Mouse (Mus musculus): ENCODE data around the gene Barhl1.

Barhl1 gene

GRCm38 (mm10) chr2:28911331-28912038 is 5.0 kb downstream of the Barhl1 start:
- DNase-seq (ENCODE audit: low spot score): peak; percentile 58

- no peak for DNase-seq (ENCODE audit: low spot score)
Measured at GRCm38 (mm10) chr2:28910877-28911276, 5.6 kb downstream of the Barhl1 start.

DNA sequence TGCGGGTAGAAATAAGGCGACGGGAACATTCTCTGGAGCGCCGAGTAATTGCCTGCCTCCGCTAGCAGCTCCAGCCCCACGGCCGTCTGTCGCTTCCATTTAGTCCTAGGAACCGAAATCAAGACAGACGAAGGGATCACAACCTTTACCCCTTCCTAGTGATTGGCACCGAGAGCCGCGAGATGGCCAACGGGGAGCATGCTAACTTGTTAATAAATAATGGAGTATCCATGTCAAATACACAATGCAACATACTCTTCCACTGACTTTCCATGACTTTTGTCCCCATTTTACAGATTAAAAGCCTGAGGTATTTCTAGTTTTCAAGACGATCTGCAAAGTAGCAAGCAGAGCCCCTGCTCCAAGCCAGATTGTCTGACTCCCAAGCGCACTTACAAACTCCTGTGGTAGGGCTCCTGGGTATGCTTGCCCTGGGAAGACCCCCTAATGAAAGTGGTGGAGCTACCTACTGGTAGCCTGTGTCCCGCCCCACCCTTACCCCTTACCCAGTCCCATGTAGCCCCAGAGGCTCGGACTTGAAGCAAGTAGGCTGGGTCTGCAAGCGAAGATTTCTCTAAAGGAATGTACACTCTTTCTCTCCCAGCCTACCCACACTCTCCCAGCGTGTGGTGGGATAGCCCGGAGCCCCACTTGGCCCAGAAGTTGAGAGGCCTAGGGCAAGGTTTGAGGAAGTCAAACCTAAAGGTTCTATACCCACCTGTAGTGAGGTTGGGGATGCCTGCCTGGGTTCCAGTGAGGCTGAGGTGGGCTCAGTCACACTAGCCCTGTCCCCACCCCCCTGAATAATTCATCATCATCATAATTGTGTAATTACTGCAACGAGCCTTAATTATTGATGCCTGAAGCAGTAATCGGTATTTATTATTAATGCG is 6.4 kb downstream of the Barhl1 start:
- no peak for DNase-seq (ENCODE audit: low spot score)

- no peak for DNase-seq (ENCODE audit: low spot score)
Measured at GRCm38 (mm10) chr2:28909186-28909817, 7.2 kb downstream of the Barhl1 start.

- peak; percentile 61 for DNase-seq (ENCODE audit: low spot score)
Measured at GRCm38 (mm10) chr2:28908389-28909153, 7.9 kb downstream of the Barhl1 start.

DNA sequence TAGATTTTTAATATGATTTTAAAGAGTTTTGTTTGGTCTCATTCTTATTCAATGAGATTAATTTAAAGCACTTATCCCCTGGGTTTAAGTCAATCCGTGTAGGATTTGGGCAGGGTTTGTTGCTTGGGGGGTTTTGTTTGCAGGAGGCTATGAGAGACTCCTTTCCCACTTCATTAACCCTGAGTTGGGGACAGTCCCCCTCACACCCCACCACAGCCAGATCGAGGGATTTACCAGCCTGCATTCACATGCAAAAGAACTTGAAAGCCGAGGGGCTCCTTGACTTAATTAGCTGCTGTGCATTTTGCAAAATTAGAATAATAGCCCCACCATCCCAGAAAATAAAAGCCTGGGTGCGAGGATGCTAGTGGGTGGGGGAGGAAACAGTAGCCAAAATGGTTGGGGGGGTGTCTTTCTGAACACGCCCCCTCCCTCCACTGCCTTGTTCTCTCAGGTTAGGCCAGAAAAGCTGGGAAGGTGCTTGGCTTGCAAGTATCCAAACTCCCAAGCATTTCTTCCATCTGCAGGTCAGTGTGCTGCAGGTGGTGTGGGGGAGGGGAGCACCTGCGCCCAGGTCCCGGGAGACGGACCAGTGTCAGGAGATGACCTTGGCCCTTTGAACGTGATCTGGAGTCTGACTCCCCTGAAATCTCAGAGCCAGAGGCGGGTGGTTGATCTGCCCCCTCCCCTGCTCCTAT is 8.6 kb downstream of the Barhl1 start:
- DNase-seq (ENCODE audit: low spot score): no peak

DNA sequence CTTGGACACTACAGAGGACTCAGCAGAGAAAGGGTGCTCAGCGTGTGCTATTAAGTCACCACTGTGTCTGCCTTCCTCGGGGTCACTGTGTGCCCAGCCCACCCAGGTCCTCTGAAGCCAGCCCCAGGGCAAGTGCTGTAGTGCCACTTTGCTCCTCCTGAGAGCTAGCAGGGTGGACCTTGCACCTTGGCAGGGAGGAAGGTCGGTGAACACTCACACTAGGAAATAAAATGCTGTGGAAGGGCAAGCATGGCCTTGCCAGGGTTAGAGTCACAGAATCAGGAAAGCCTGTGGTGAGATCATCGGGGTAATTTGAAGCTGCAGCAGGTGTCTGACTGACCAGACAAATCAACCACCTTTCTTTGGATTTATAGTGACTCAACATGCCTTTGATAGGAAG is 10.9 kb downstream of the Barhl1 start:
- no peak for DNase-seq (ENCODE audit: low spot score)

- no peak for DNase-seq (ENCODE audit: low spot score)
Measured at GRCm38 (mm10) chr2:28904786-28905185, 11.7 kb downstream of the Barhl1 start.

DNA sequence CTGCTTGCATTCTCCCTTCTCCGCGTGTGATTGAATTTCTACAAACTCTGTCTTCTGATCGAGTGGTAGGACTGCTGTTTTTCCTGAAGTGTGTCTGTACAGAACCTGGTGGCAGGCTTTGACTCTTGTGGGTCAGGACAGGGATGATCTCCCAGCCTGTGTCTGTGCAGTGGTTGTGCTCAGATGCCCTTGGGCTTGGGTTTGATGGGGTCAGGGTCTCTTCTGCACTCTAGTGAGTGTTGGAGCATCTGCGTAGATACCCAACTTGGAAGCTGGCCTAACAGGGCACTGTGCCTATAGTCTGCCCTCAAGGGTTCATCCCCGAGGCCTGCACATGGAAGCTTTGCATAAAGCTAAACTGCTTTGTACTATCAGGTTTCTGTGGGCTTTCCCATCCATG is 12.6 kb downstream of the Barhl1 start:
- DNase-seq (ENCODE audit: low spot score): no peak

- DNase-seq (ENCODE audit: low spot score): no peak
Measured at GRCm38 (mm10) chr2:28902291-28902690, 14.2 kb downstream of the Barhl1 start.

GRCm38 (mm10) chr2:28897340-28897899 is 19.0 kb downstream of the Barhl1 start:
- DNase-seq (ENCODE audit: low spot score): no peak

DNA sequence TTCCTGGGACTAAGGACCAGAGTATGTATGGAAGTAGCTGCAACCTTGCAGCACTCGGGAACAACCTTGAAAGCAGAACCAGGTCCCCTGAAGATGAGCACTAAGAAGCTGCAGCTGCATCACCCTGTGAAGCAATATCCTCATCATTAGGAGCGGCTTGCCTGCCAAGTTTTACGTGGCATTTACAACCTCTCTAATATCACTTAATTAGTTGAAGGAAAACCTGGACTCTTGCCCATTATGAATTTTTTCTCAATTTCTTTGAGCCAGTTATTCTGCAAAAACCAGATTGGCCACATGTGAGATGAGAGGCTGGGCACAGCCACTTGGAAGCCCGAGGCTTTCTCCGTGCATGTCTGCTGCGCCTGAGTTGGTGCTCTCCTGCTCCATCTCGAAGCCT is 20.6 kb downstream of the Barhl1 start:
- DNase-seq (ENCODE audit: low spot score): no peak

DNA sequence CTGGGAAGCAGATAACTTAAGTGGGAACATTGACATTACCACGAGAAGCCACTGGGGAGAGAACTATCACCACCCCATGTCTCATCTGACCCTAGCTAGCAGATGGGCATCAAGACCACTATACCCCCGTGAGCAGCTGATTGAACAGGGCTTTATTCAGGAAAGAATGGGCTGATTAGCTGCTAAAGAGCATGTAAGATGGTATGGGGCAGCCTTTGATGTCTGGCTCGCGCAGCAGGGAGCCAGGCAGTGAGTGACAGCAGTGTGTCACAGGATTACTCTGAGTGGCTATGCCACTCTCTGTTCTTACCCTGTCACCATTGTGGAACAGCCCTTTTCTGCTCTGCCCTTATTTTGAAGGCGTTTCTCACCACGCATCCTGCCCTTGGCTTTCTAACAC is 22.9 kb downstream of the Barhl1 start:
- no peak for DNase-seq (ENCODE audit: low spot score)

GRCm38 (mm10) chr2:28892796-28893195 is 23.7 kb downstream of the Barhl1 start:
- DNase-seq (ENCODE audit: low spot score): no peak

- DNase-seq (ENCODE audit: low spot score): no peak
Measured at GRCm38 (mm10) chr2:28884914-28885313, 31.6 kb downstream of the Barhl1 start.

DNA sequence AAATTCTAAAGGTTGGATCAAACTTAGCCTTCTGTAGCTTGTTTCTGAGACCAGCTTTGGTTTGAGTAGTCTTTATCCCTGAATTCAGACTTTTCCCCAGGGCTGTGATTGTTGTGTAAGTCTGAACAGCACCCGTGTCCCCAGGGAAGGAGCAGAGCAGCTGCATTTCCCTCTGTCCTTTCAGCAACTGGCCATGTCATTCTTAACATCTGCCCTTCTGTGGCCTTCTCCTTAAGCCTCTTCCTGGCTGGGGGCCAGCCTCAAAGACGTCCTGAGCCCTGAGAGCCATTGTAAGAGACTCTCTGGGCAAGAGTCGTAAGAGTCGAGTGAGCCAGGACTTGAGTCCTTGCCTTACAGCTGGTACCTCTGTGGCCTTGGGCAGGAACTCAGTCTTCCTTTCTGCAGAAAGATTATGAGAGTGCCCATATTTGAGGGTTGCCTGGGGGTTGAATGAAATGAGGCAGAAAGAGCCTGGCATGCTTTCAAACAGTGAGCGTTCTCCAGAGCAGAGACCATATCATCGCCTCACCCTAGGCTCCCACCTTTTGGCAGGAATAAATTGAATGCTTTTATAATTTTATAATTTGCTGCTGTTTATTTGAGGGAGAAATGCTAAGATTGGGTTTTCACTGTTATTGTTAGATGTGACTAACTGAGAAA is 33.5 kb downstream of the Barhl1 start:
- no peak for DNase-seq (ENCODE audit: low spot score)

DNA sequence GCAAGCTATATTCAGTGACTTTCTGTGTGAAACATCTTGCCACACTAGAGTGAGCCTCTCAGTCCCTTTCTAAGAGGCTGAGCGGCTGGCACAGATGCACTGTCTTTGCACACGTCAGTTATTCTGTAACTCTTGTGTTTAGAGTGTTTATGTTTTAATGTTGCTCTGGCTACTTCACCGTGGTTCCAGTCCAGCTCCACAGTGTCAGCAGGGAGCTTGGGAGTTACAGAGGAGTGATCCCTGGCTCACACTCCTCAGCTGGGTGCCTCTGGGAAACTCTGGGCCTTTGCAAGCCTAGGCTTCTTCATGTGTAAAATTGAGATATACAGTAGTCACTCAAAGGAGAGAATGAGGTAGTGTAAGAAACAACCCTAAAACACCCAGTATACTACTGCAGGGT is 34.4 kb downstream of the Barhl1 start:
- no peak for DNase-seq (ENCODE audit: low spot score)

DNA sequence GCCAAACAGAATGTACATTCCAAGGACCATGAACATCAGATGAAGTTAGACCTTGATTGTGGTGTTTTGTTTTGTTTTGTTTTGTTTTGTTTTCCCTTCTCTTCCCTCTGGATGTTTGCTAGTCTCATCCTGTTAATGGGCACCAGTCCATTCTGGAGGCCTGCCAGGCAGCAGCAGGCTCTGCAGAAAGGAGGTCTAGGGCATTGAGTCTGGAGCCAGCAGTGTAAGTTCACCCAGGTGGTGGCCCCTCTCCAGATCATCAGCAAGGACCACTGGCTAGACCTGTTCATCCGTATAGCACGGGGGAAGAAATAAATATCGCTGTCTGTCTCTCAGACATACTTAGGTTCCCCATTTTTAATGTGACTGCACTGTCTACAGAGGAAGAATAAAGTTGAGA is 35.2 kb downstream of the Barhl1 start:
- DNase-seq (ENCODE audit: low spot score): no peak

DNA sequence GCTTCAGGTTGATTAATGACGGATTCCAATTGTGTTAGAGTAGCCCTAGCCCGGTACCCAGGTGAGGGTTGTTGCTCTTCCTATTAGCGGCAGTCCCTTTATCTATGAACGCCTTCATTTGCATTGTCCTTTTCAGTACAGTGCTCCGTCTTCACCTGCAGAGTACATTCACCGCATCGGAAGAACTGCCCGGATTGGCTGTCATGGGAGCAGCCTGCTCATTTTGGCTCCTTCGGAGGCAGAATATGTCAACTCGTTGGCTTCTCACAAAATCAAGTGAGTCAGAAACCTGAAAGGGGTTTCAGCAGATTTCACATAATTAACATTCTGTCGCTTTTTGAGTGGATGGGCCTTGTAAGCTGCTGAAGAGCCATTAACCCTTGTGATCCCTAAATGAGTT is 40.9 kb downstream of the Barhl1 start:
- DNase-seq (ENCODE audit: low spot score): no peak

DNA sequence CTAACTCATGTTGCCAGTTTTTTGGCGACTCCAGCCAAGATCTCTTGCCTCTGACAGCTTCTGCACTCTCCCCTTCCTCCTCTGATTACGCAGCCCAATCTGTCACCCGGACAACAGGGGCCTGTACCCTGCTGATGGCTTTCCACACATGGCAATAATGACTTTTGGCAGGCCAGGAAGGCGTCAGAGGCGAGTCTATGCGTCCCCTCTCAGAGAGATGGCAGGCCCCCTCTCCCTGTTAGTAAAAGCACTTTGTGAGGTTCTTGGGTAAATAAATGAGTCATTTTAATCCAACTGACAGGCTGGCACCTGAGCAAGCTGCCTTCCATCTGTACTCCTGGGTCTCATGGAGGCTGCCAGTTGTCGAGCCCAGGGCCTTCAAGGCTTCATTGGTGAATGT is 49.0 kb downstream of the Barhl1 start:
- no peak for DNase-seq (ENCODE audit: low spot score)

DNA sequence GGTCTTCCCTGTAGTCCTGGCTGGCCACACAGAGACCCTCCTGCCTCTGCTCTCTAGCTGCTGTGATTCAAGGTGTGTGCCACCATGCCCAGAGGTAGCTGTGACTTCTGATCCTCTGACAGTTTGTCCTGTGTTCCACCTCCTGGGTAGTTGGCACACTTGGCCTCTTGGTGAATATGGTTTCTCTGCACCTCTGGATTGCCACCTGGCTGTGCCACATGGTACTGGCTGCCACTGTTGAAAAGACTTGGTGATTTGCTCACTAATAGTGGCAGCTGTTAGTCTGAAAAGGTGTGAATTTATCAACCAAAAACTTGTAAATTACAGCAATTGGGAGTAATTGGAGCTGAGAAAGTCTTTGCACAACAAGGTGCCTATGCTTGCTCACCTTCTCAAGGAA is 52.6 kb downstream of the Barhl1 start:
- DNase-seq (ENCODE audit: low spot score): no peak
